In the genomic region with DNA sequence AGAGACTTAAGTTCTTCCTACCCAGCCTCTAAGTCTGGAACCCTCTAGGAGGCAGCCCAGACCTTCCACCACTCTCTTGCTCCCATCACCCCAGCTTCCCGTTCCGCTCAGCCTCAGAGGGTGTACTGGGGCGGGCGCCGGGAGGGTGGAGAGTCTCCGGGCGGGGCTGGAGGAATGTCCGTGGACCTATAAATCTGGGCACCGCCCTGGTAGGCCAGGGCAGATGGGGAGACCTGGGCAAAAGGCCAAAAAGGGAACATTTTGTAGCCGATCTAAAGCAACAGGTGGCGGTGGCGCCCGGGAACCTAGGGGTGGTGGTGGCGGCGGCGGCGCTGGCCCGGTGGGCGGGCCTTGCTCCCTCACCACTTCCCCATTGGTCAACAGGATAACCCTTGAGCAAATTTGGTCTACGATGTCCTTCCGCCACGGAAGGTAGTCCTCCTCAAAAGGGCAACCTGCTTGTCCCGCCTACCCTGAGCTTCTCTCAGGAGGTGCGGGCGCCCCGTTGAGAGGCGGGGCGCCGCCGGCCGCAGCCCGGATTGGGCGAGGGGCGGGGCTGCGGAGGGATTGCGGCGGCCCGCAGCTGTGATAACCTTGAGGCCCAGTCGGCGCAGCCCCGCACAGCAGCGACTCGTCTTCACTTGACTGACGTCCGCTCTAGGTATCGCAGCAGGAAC, we compare ENCODE assay signal across 8 mouse cellular contexts. TPM values are rescaled to one million over a fixed set of nuclear protein-coding genes. Genes with fewer than 3 reads are reported as not detected.
DNase-seq lines count a peak whose midpoint lies in the region; ATAC-seq and TF ChIP-seq lines count a peak whose summit lies in the region.

A gene (plus strand): TSS at position 411 of the 677 bp plus-strand sequence.

- no peak for TF ChIP-seq EP300 in liver, embryonic 14.5 days (IDR thresholded peaks at IDR 0.05; ENCODE audit: low read depth)
- no peak for TF ChIP-seq EP300 in stomach, postnatal 0 days (optimal IDR thresholded peaks at IDR 0.05)

- peak within 1 kb of the TSS; percentile 100 for H3K27ac ChIP-seq in forebrain, embryonic 10.5 days
- peak within 1 kb of the TSS; percentile 99 for H3K27ac ChIP-seq in heart, embryonic 15.5 days
- H3K27ac ChIP-seq in liver, embryonic 14.5 days, result no peak within 1 kb of the TSS
- H3K27ac ChIP-seq in neural tube, embryonic 11.5 days (ENCODE audit: low read depth, low read length), result peak within 1 kb of the TSS; percentile 96
- H3K27ac ChIP-seq in stomach, postnatal 0 days (replicated peaks), result peak within 1 kb of the TSS; percentile 94

- peak within 1 kb of the TSS; percentile 92 for H3K4me3 ChIP-seq in forebrain, embryonic 10.5 days
- H3K4me3 ChIP-seq in heart, embryonic 15.5 days, result peak within 1 kb of the TSS; percentile 91
- peak within 1 kb of the TSS; percentile 62 to 63 for H3K4me3 ChIP-seq in liver, embryonic 14.5 days (ENCODE audit: insufficient read depth in 1 of 2, low read depth in 2 of 2, low read length in 2 of 2)
- peak within 1 kb of the TSS; percentile 94 for H3K4me3 ChIP-seq in neural tube, embryonic 11.5 days (ENCODE audit: low read depth, low read length)
- H3K4me3 ChIP-seq in stomach, postnatal 0 days (ENCODE audit: low read depth, low read length), result peak within 1 kb of the TSS; percentile 69

- H3K27me3 ChIP-seq in forebrain, embryonic 10.5 days (ENCODE audit: poor library complexity, severe bottlenecking), result no peaks in the 10 kb centered on the region
- H3K27me3 ChIP-seq in heart, embryonic 15.5 days, result no peaks in the 10 kb centered on the region
- peaks cover 33% of the 10 kb centered on the region for H3K27me3 ChIP-seq in liver, embryonic 14.5 days (ENCODE audit: control insufficient read depth, insufficient read depth, low read length)
- H3K27me3 ChIP-seq in neural tube, embryonic 11.5 days (ENCODE audit: control insufficient read depth, insufficient read depth, low read length), result no peaks in the 10 kb centered on the region
- no peaks in the 10 kb centered on the region for H3K27me3 ChIP-seq in stomach, postnatal 0 days (ENCODE audit: control insufficient read depth, insufficient read depth, low read length)

- ATAC-seq in heart, embryonic 15.5 days (replicated peaks; ENCODE audit: insufficient number of reproducible peaks, insufficient read depth, low FRiP score, low read depth), result peak; percentile 89
- ATAC-seq in liver, embryonic 14.5 days (ENCODE audit: insufficient read depth), result peak; percentile 84
- peak; percentile 89 for ATAC-seq in neural tube, embryonic 11.5 days (ENCODE audit: insufficient read depth, low FRiP score, low TSS enrichment)
- peak; percentile 93 for ATAC-seq in stomach, postnatal 0 days (ENCODE audit: low FRiP score, low TSS enrichment)

- DNase-seq in CD8-positive naive resting alpha-beta T cell, adult 2 months (ENCODE audit: low read depth in 2 of 2, low spot score in 2 of 2), result peak; percentile 92 to 94
- DNase-seq in c-Kit-positive CD71-negative TER-119-negative erythroid progenitor cells, embryonic 14.5 days (ENCODE audit: low read depth), result peak; percentile 95
- peak; percentile 97 for DNase-seq in forebrain, embryonic 10.5 days (ENCODE audit: extremely low spot score, low spot score)
- peak; percentile 97 to 99 for DNase-seq in kidney, postnatal 25 days
- peak; percentile 83 to 85 (median 84) for DNase-seq in liver, embryonic 14.5 days (ENCODE audit: low read depth in 3 of 3, low spot score in 3 of 3)
- DNase-seq in neural tube, embryonic 11.5 days (ENCODE audit: low spot score), result peak; percentile 98
- peak; percentile 98 for DNase-seq in stomach, postnatal 0 days (ENCODE audit: low spot score)

- no peaks in the 10 kb centered on the region for H3K9me3 ChIP-seq in forebrain, embryonic 10.5 days
- H3K9me3 ChIP-seq in heart, embryonic 15.5 days (replicated peaks), result no peaks in the 10 kb centered on the region
- H3K9me3 ChIP-seq in liver, embryonic 14.5 days (ENCODE audit: control insufficient read depth, low read length), result no peaks in the 10 kb centered on the region
- H3K9me3 ChIP-seq in neural tube, embryonic 11.5 days (ENCODE audit: control insufficient read depth, low read length), result no peaks in the 10 kb centered on the region
- H3K9me3 ChIP-seq in stomach, postnatal 0 days (ENCODE audit: control insufficient read depth, low read length), result no peaks in the 10 kb centered on the region

- TF ChIP-seq CTCF in liver, embryonic 14.5 days (IDR thresholded peaks at IDR 0.05; ENCODE audit: low read depth), result no peak
- TF ChIP-seq CTCF in stomach, postnatal 0 days (IDR thresholded peaks at IDR 0.05; ENCODE audit: low read depth), result peak; percentile 51

- H3K9ac ChIP-seq in heart, embryonic 15.5 days, result peak within 1 kb of the TSS; percentile 90
- H3K9ac ChIP-seq in liver, embryonic 14.5 days (replicated peaks), result peak within 1 kb of the TSS; percentile 39
- H3K9ac ChIP-seq in neural tube, embryonic 11.5 days (ENCODE audit: low read length), result peak within 1 kb of the TSS; percentile 83
- peak within 1 kb of the TSS; percentile 71 for H3K9ac ChIP-seq in stomach, postnatal 0 days (ENCODE audit: low read length)

- peak within 1 kb of the TSS; percentile 65 for H3K4me2 ChIP-seq in heart, embryonic 15.5 days
- H3K4me2 ChIP-seq in liver, embryonic 14.5 days (ENCODE audit: low read depth), result peak within 1 kb of the TSS; percentile 77
- peak within 1 kb of the TSS; percentile 92 for H3K4me2 ChIP-seq in neural tube, embryonic 11.5 days (ENCODE audit: low read depth)
- peak within 1 kb of the TSS; percentile 70 for H3K4me2 ChIP-seq in stomach, postnatal 0 days (replicated peaks; ENCODE audit: low read depth)

- peaks cover 43% of the 10 kb centered on the region for H3K36me3 ChIP-seq in forebrain, embryonic 10.5 days (replicated peaks)
- peaks cover 3% of the 10 kb centered on the region for H3K36me3 ChIP-seq in heart, embryonic 15.5 days
- H3K36me3 ChIP-seq in liver, embryonic 14.5 days (replicated peaks; ENCODE audit: control insufficient read depth, insufficient read depth, low read depth), result no peaks in the 10 kb centered on the region
- H3K36me3 ChIP-seq in neural tube, embryonic 11.5 days (ENCODE audit: control insufficient read depth, insufficient read depth, low read length), result no peaks in the 10 kb centered on the region; the same call in 1 of the 2 replicates
- no peaks in the 10 kb centered on the region for H3K36me3 ChIP-seq in stomach, postnatal 0 days (ENCODE audit: control insufficient read depth, insufficient read depth, low read length)

- peaks cover 43% of the 10 kb centered on the region for H3K4me1 ChIP-seq in forebrain, embryonic 10.5 days
- peaks cover 37% of the 10 kb centered on the region for H3K4me1 ChIP-seq in heart, embryonic 15.5 days (replicated peaks)
- peaks cover 10 to 25% of the 10 kb centered on the region in 2 experiments for H3K4me1 ChIP-seq in liver, embryonic 14.5 days (replicated peaks; ENCODE audit: control insufficient read depth in 2 of 2, insufficient read depth in 2 of 2, low read length in 1 of 2)
- H3K4me1 ChIP-seq in neural tube, embryonic 11.5 days (ENCODE audit: control insufficient read depth, insufficient read depth, low read length), result peaks cover 26% of the 10 kb centered on the region
- H3K4me1 ChIP-seq in stomach, postnatal 0 days (replicated peaks; ENCODE audit: control insufficient read depth, insufficient read depth), result peaks cover 18% of the 10 kb centered on the region

- WGBS in forebrain, embryonic 10.5 days, result under 1% methylated on average over 46 of the region's 46 CpGs
- WGBS in heart, embryonic 15.5 days, result under 1% methylated on average over 46 of the region's 46 CpGs
- under 1% methylated on average over 46 of the region's 46 CpGs for WGBS in liver, embryonic 14.5 days (ENCODE audit: insufficient replicate concordance)
- under 1% methylated on average over 46 of the region's 46 CpGs for WGBS in neural tube, embryonic 11.5 days
- under 1% methylated on average over 45 of the region's 46 CpGs for WGBS in stomach, postnatal 0 days

RNA-seq across cellular contexts. Expression of the gene that starts here (rescaled TPM):
- polyA plus RNA-seq in forebrain, embryonic 10.5 days (2016; fragmentation: Nextera tagmentation; extraction: Ambion mirVana), result 3,207 and 3,346 TPM in 2 replicates
- polyA plus RNA-seq in heart, embryonic 15.5 days (2015; fragmentation: Nextera tagmentation; extraction: Ambion mirVana), result 1,637 and 1,814 TPM in 2 replicates
- 87.9 and 108 TPM in 2 replicates for polyA plus RNA-seq in liver, embryonic 14.5 days (2012; rRNA removed)
- polyA plus RNA-seq in liver, embryonic 14.5 days (2014; fragmentation: Nextera tagmentation; extraction: Ambion mirVana), result 119 and 131 TPM in 2 replicates
- polyA plus RNA-seq in neural tube, embryonic 11.5 days (2014; fragmentation: Nextera tagmentation; extraction: Ambion mirVana), result 2,042 and 2,202 TPM in 2 replicates
- 472 and 500 TPM in 2 replicates for polyA plus RNA-seq in stomach, postnatal 0 days (2015; fragmentation: Nextera tagmentation; extraction: Ambion mirVana)

Comparison
In these comparisons a context has a peak if more than half of its experiments do, and no peak if none do; other contexts are left out.
1. H3K9ac ChIP-seq: peak in every context shown above with its lines; median percentile 90 in heart, embryonic 15.5 days; 83 in neural tube, embryonic 11.5 days; 71 in stomach, postnatal 0 days; 39 in liver, embryonic 14.5 days.